23 mouse cellular contexts compared by ENCODE assay signal in the genomic region with DNA sequence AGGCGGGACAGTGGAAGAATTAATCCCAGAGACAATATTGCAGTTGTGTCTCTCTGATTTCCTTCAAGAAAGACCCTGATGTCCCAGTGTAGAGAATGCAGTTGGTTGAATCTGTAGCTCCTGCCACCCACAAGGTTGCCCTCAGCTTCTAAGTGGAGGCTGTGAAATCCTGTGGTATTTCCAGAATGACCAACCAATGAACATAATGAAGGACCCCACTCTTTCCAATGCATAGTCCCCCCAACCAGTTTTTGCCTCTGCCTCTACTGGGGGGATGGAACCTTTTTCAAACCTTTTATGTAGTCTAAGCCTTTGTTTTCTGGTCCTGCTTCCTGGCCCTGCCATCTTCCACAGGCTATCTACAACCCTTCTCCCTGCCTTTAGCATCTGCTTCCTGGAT. TPM values are rescaled to one million over a fixed set of nuclear protein-coding genes. Genes with fewer than 3 reads are reported as not detected.
DNase-seq lines count a peak whose midpoint lies in the region; ATAC-seq and TF ChIP-seq lines count a peak whose summit lies in the region.
"Had no signal": no experiment of that assay in that cellular context is flagged by ENCODE, and none has a peak within 500 bp of the region (broad histone marks: within the 10 kb centered on the region; RNA-seq: fewer than 3 reads in every experiment).

No protein-coding gene starts in this region.

- no peaks in the 10 kb centered on the region for H3K36me3 ChIP-seq in lung, postnatal 0 days (ENCODE audit: insufficient read depth, low read length)
- H3K36me3 ChIP-seq in midbrain, embryonic 11.5 days (ENCODE audit: control insufficient read depth, insufficient read depth, low read length), result no peaks in the 10 kb centered on the region
- H3K36me3 ChIP-seq in midbrain, embryonic 15.5 days (replicated peaks), result no peaks in the 10 kb centered on the region
- H3K36me3 ChIP-seq: G1E had no signal

- DNase-seq in gastrocnemius, adult 2 months, result no peak
- DNase-seq in gastrocnemius, postnatal 25 days, result no peak
- peak; percentile 55 for DNase-seq in heart, adult 11 months
- no peak for DNase-seq in heart, postnatal 14 days
- no peak for DNase-seq in lung, postnatal 0 days (ENCODE audit: low spot score)
- no peak for DNase-seq in lung, postnatal 4 days
- peak; percentile 71 for DNase-seq in midbrain, embryonic 11.5 days (ENCODE audit: low spot score, missing footprints)
- DNase-seq: adrenal gland, adult 2 months; adrenal gland, adult 8-10 months; adrenal gland, postnatal 10 days; adrenal gland, postnatal 14 days; adrenal gland, postnatal 25 days; adrenal gland, postnatal 36 days; B cell, adult 2 months; cerebellum, adult 11 months; cerebellum, adult 11-12 months had no signal

- no peak overlapping the region for H3K9ac ChIP-seq in lung, postnatal 0 days (replicated peaks; ENCODE audit: low read depth)
- no peak overlapping the region for H3K9ac ChIP-seq in midbrain, embryonic 11.5 days (ENCODE audit: low read length)
- H3K9ac ChIP-seq in midbrain, embryonic 15.5 days, result no peak overlapping the region

- no peaks in the 10 kb centered on the region for H3K4me1 ChIP-seq in lung, postnatal 0 days (ENCODE audit: insufficient read depth, low read depth, low read length)
- H3K4me1 ChIP-seq in midbrain, embryonic 11.5 days (ENCODE audit: control insufficient read depth, insufficient read depth, low read length), result peaks cover 4% of the 10 kb centered on the region
- H3K4me1 ChIP-seq in midbrain, embryonic 15.5 days, result peaks cover 5% of the 10 kb centered on the region; the same call in 1 of the 2 replicates

- H3K9me3 ChIP-seq in lung, postnatal 0 days (ENCODE audit: low read length), result no peaks in the 10 kb centered on the region
- H3K9me3 ChIP-seq in midbrain, embryonic 11.5 days (ENCODE audit: control insufficient read depth, low read length), result no peaks in the 10 kb centered on the region
- no peaks in the 10 kb centered on the region for H3K9me3 ChIP-seq in midbrain, embryonic 15.5 days
- H3K9me3 ChIP-seq: G1E had no signal

- no peaks in the 10 kb centered on the region for H3K27me3 ChIP-seq in lung, postnatal 0 days (replicated peaks; ENCODE audit: insufficient read depth, low read length)
- H3K27me3 ChIP-seq in midbrain, embryonic 11.5 days (ENCODE audit: control insufficient read depth, insufficient read depth, low read length), result no peaks in the 10 kb centered on the region
- H3K27me3 ChIP-seq in midbrain, embryonic 15.5 days (replicated peaks), result no peaks in the 10 kb centered on the region
- H3K27me3 ChIP-seq: CH12.LX, Patski had no signal

- no peak for TF ChIP-seq CTCF in gastrocnemius, adult 2 months (IDR thresholded peaks at IDR 0.05)
- TF ChIP-seq CTCF in lung, postnatal 0 days (IDR thresholded peaks at IDR 0.05), result no peak

- H3K4me2 ChIP-seq in lung, postnatal 0 days (replicated peaks; ENCODE audit: low read depth, low read length), result no peak overlapping the region
- H3K4me2 ChIP-seq in midbrain, embryonic 11.5 days, result no peak overlapping the region
- H3K4me2 ChIP-seq in midbrain, embryonic 15.5 days, result no peak overlapping the region

- H3K27ac ChIP-seq in gastrocnemius, adult 2 months, result peak overlapping the region; percentile 89
- H3K27ac ChIP-seq in lung, postnatal 0 days (ENCODE audit: low read length), result no peak overlapping the region
- H3K27ac ChIP-seq in midbrain, embryonic 11.5 days (ENCODE audit: low read depth, low read length), result no peak overlapping the region
- no peak overlapping the region for H3K27ac ChIP-seq in midbrain, embryonic 15.5 days

- WGBS in lung, postnatal 0 days, result 86% methylated on average over 1 of the region's 1 CpGs
- WGBS in midbrain, embryonic 11.5 days, result 96% methylated on average over 1 of the region's 1 CpGs
- WGBS in midbrain, embryonic 15.5 days, result 95% methylated on average over 1 of the region's 1 CpGs

- no peak for TF ChIP-seq EP300 in lung, postnatal 0 days (IDR thresholded peaks at IDR 0.05)

- no peak overlapping the region for H3K4me3 ChIP-seq in gastrocnemius, adult 2 months
- H3K4me3 ChIP-seq in lung, postnatal 0 days (ENCODE audit: low read depth, low read length), result no peak overlapping the region
- H3K4me3 ChIP-seq in midbrain, embryonic 11.5 days (ENCODE audit: low read depth, low read length), result no peak overlapping the region
- H3K4me3 ChIP-seq in midbrain, embryonic 15.5 days, result no peak overlapping the region

- intact Hi-C loops in gastrocnemius, adult 2 months (cut with DNase I), result no loop called here
- intact Hi-C loops in heart, postnatal 14 days (cut with DNase I), result no loop called here

- peak; percentile 52 for ATAC-seq in lung, postnatal 0 days
- no peak for ATAC-seq in midbrain, embryonic 11.5 days (ENCODE audit: low FRiP score)
- no peak for ATAC-seq in midbrain, embryonic 15.5 days (replicated peaks)
- ATAC-seq: activated CD4-positive, CD25-positive, alpha-beta regulatory T cell, adult 4 months; CD4-positive, CD25-positive, alpha-beta regulatory T cell, adult 4 months; Patski had no signal

RNA-seq across cellular contexts. Expression of a gene that starts 5.1 kb away (rescaled TPM):
- total RNA-seq in gastrocnemius, adult 2 months (2021), result 10 to 100 TPM; 45.6 to 62.4 TPM
- total RNA-seq in gastrocnemius, postnatal 25 days (2021), result 10 to 100 TPM; 30.7 to 85.6 TPM
- total RNA-seq in heart, postnatal 14 days (2021), result 10 to 100 TPM; 18.8 to 21.0 TPM
- 10.8 and 11.0 TPM in 2 replicates for polyA plus RNA-seq in lung, postnatal 0 days (2015; fragmentation: Nextera tagmentation; extraction: Ambion mirVana)
- 3.8 and 4.4 TPM in 2 replicates for polyA plus RNA-seq in midbrain, embryonic 11.5 days (2014; fragmentation: Nextera tagmentation; extraction: Ambion mirVana)
- 4.9 and 6.6 TPM in 2 replicates for polyA plus RNA-seq in midbrain, embryonic 15.5 days (2015; fragmentation: Nextera tagmentation; extraction: Ambion mirVana)
- polyA plus RNA-seq: G1E had no signal

RNA-seq across cellular contexts. Expression of a gene that starts 47.4 kb away (rescaled TPM):
- total RNA-seq in gastrocnemius, adult 2 months (2021), result 10 to 100 TPM in 1 of 2 experiments, 1 to 10 TPM in 1; 7.6 to 25.9 TPM
- 1 to 10 TPM; 1.1 to 1.6 TPM for total RNA-seq in gastrocnemius, postnatal 25 days (2021)
- 1,000 to 10,000 TPM; 4,906 to 5,350 TPM for total RNA-seq in heart, postnatal 14 days (2021)
- 1.9 and 2.3 TPM in 2 replicates for polyA plus RNA-seq in lung, postnatal 0 days (2015; fragmentation: Nextera tagmentation; extraction: Ambion mirVana)
- 1.1 and 1.4 TPM in 2 replicates for polyA plus RNA-seq in midbrain, embryonic 11.5 days (2014; fragmentation: Nextera tagmentation; extraction: Ambion mirVana)
- 0.86 and 1.2 TPM in 2 replicates for polyA plus RNA-seq in midbrain, embryonic 15.5 days (2015; fragmentation: Nextera tagmentation; extraction: Ambion mirVana)
- total RNA-seq: CH12.LX, ES-E14, G1E had no signal
- polyA plus RNA-seq: G1E had no signal

Comparison
In these comparisons a context has a peak if more than half of its experiments do, and no peak if none do; other contexts are left out.
1. DNase-seq: peak in heart, adult 11 months (single experiment) and midbrain, embryonic 11.5 days (single experiment); none in gastrocnemius, adult 2 months (single experiment), gastrocnemius, postnatal 25 days (single experiment), heart, postnatal 14 days (0 of 2), lung, postnatal 0 days (single experiment) and lung, postnatal 4 days (0 of 2).
2. RNA of a gene that starts 47.4 kb away (total RNA-seq): 4,906 to 5,350 TPM in heart, postnatal 14 days; 7.6 to 25.9 TPM in gastrocnemius, adult 2 months and 1.1 to 1.6 TPM in gastrocnemius, postnatal 25 days; every median in the first group is over 100 times any median in the second.